Mouse (Mus musculus) hindbrain, embryonic 16.5 days (tissue): ENCODE data around the gene Rnf121. TPM values are rescaled to one million over a fixed set of nuclear protein-coding genes. Genes with fewer than 3 reads are reported as not detected.

Source experiments
- ATAC-seq: fragments of 200-750 bp; cut with Nextera tagmentation; 2 replicates; pipeline ENCODE4 v1.8.0; 2017; ENCODE audit warnings: moderate TSS enrichment, moderate library complexity
- H3K27ac ChIP-seq: fragments of 300-500 bp; sonication (generic); 2 replicates; pipeline ENCODE4 v1.5.1; 2014; ENCODE audit warnings: low read depth, mild to moderate bottlenecking, control low read depth, low read length, moderate library complexity
- H3K27me3 ChIP-seq: fragments of 300-500 bp; sonication (generic); replicated peaks from 2 replicates; pipeline ENCODE4 v1.6.1; 2014; ENCODE audit warnings: low read length; ENCODE audit not compliant: control insufficient read depth, insufficient read depth
- H3K36me3 ChIP-seq: fragments of 300-500 bp; sonication (generic); 2 replicates; pipeline ENCODE4 v1.6.1; 2014; ENCODE audit warnings: mild to moderate bottlenecking, low read length, moderate library complexity, mixed read lengths; ENCODE audit not compliant: control insufficient read depth, insufficient read depth
- H3K4me1 ChIP-seq: fragments of 300-500 bp; sonication (generic); 2 replicates; pipeline ENCODE4 v1.6.1; 2014; ENCODE audit warnings: low read depth, low read length; ENCODE audit not compliant: control insufficient read depth, insufficient read depth
- H3K4me2 ChIP-seq: fragments of 300-500 bp; sonication (generic); 2 replicates; pipeline ENCODE4 v1.6.1; 2014; ENCODE audit warnings: mild to moderate bottlenecking, low read length, control low read depth, moderate library complexity
- H3K4me3 ChIP-seq: fragments of 300-500 bp; sonication (generic); 2 replicates; pipeline ENCODE4 v1.5.1; 2014; ENCODE audit warnings: mild to moderate bottlenecking, low read length, control low read depth, moderate library complexity
- H3K9ac ChIP-seq: fragments of 300-500 bp; sonication (generic); 2 replicates; pipeline ENCODE4 v1.6.1; 2014; ENCODE audit warnings: low read depth, mild to moderate bottlenecking, control low read depth, low read length, moderate library complexity
- H3K9me3 ChIP-seq: fragments of 300-500 bp; sonication (generic); 2 replicates; pipeline ENCODE4 v1.6.1; 2014; ENCODE audit warnings: mild to moderate bottlenecking, low read length, moderate library complexity; ENCODE audit not compliant: control insufficient read depth
- WGBS: fragments of 180-500 bp; shearing (Covaris S2); extraction: QIAGEN DNeasy Blood & Tissue Kit; methylation state at CpG from one replicate; pipeline ENCODE4 v1.1.7; 2014; 5-methylcytosine and 5-hydroxymethylcytosine counted together
- polyA plus RNA-seq: library from polyadenylated mRNA; unstranded; fragments of >200 nt; fragmentation: Nextera tagmentation; extraction: Ambion mirVana; gene quantifications from 2 replicates; pipeline ENCODE4 v1.2.1, GENCODE M21; 2015

The Rnf121 gene
- polyA plus RNA-seq, 1 experiment from 2014 or later, result 35.9 TPM

GRCm38 (mm10) chr7:101994241-101994640, 71.0 kb downstream of the Rnf121 start:
- Histone ChIP-seq H3K9me3 (no peaks in the 10 kb centered on the region), H3K4me3 (no peak overlapping the region), H3K27me3 (no peaks in the 10 kb centered on the region), H3K4me1 (peaks cover 1% of the 10 kb centered on the region; the same call in 1 of the 2 replicates), H3K27ac (no peak overlapping the region), H3K9ac (no peak overlapping the region), H3K4me2 (no peak overlapping the region), H3K36me3 (peaks cover 71% of the 10 kb centered on the region)
- ATAC-seq, result no peak
- 99% methylated on average over 3 of the region's 3 CpGs for WGBS

GRCm38 (mm10) chr7:101985081-101985480, 80.2 kb downstream of the Rnf121 start:
- no peak overlapping the region for H3K4me2 ChIP-seq
- no peak overlapping the region for H3K4me3 ChIP-seq
- H3K9ac ChIP-seq, result no peak overlapping the region
- no peak overlapping the region for H3K27ac ChIP-seq
- H3K4me1 ChIP-seq, result no peaks in the 10 kb centered on the region
- peaks cover 15% of the 10 kb centered on the region for H3K36me3 ChIP-seq
- no peak for ATAC-seq
- H3K27me3 ChIP-seq, result no peaks in the 10 kb centered on the region
- no peaks in the 10 kb centered on the region for H3K9me3 ChIP-seq
- 89% methylated on average over 3 of the region's 3 CpGs for WGBS

GRCm38 (mm10) chr7:101982735-101983134, 82.5 kb downstream of the Rnf121 start:
- no peaks in the 10 kb centered on the region for H3K27me3 ChIP-seq
- H3K9ac ChIP-seq, result no peak overlapping the region
- ATAC-seq, result no peak; the same call in 1 of the 2 replicates
- 94% methylated on average over 1 of the region's 1 CpGs for WGBS
- no peaks in the 10 kb centered on the region for H3K4me1 ChIP-seq
- H3K4me3 ChIP-seq, result no peak overlapping the region
- no peaks in the 10 kb centered on the region for H3K9me3 ChIP-seq
- no peak overlapping the region for H3K4me2 ChIP-seq
- H3K27ac ChIP-seq, result no peak overlapping the region
- H3K36me3 ChIP-seq, result no peaks in the 10 kb centered on the region

GRCm38 (mm10) chr7:101974505-101974904, 90.8 kb downstream of the Rnf121 start:
- 54% methylated on average over 2 of the region's 2 CpGs for WGBS
- H3K36me3 ChIP-seq, result peaks cover 3% of the 10 kb centered on the region; the same call in 1 of the 2 replicates
- peaks cover 17% of the 10 kb centered on the region for H3K4me1 ChIP-seq
- no peak overlapping the region for H3K9ac ChIP-seq
- H3K4me3 ChIP-seq, result no peak overlapping the region
- no peak overlapping the region for H3K27ac ChIP-seq
- H3K27me3 ChIP-seq, result no peaks in the 10 kb centered on the region
- no peaks in the 10 kb centered on the region for H3K9me3 ChIP-seq
- H3K4me2 ChIP-seq, result no peak overlapping the region
- no peak for ATAC-seq

GRCm38 (mm10) chr7:101973730-101974129, 91.5 kb downstream of the Rnf121 start:
- H3K36me3 ChIP-seq, result peaks cover 3% of the 10 kb centered on the region; the same call in 1 of the 2 replicates
- ATAC-seq, result no peak
- H3K4me2 ChIP-seq, result no peak overlapping the region
- H3K9me3 ChIP-seq, result no peaks in the 10 kb centered on the region
- H3K27ac ChIP-seq, result no peak overlapping the region
- H3K9ac ChIP-seq, result no peak overlapping the region
- peaks cover 22% of the 10 kb centered on the region for H3K4me1 ChIP-seq
- 80% methylated on average over 3 of the region's 3 CpGs for WGBS
- H3K27me3 ChIP-seq, result no peaks in the 10 kb centered on the region
- no peak overlapping the region for H3K4me3 ChIP-seq

GRCm38 (mm10) chr7:101971721-101972120, 93.5 kb downstream of the Rnf121 start:
- no peak for ATAC-seq
- H3K4me3 ChIP-seq, result peak overlapping the region; percentile 82
- H3K9ac ChIP-seq, result peak overlapping the region; percentile 98
- H3K4me1 ChIP-seq, result peaks cover 23% of the 10 kb centered on the region
- WGBS, result 42% methylated on average over 2 of the region's 2 CpGs
- H3K36me3 ChIP-seq, result no peaks in the 10 kb centered on the region
- H3K27ac ChIP-seq, result peak overlapping the region; percentile 100
- no peaks in the 10 kb centered on the region for H3K9me3 ChIP-seq
- no peaks in the 10 kb centered on the region for H3K27me3 ChIP-seq
- H3K4me2 ChIP-seq, result peak overlapping the region; percentile 74

- peak; percentile 82 for ATAC-seq
- Histone ChIP-seq H3K9me3 (no peaks in the 10 kb centered on the region), H3K36me3 (no peaks in the 10 kb centered on the region), H3K4me1 (peaks cover 23% of the 10 kb centered on the region), H3K27ac (peak overlapping the region; percentile 100), H3K4me3 (peak overlapping the region; percentile 82), H3K9ac (peak overlapping the region; percentile 98), H3K4me2 (peak overlapping the region; percentile 74), H3K27me3 (no peaks in the 10 kb centered on the region)
- 2% methylated on average over 19 of the region's 19 CpGs for WGBS
Measured at GRCm38 (mm10) chr7:101970821-101971461, 94.3 kb downstream of the Rnf121 start.

- peak overlapping the region; percentile 74 for H3K4me2 ChIP-seq
- peak overlapping the region; percentile 98 for H3K9ac ChIP-seq
- peaks cover 23% of the 10 kb centered on the region for H3K4me1 ChIP-seq
- H3K4me3 ChIP-seq, result peak overlapping the region; percentile 82
- ATAC-seq, result peak; percentile 62
- no peaks in the 10 kb centered on the region for H3K36me3 ChIP-seq
- 2% methylated on average over 16 of the region's 17 CpGs for WGBS
- H3K27ac ChIP-seq, result peak overlapping the region; percentile 100
- no peaks in the 10 kb centered on the region for H3K9me3 ChIP-seq
- H3K27me3 ChIP-seq, result no peaks in the 10 kb centered on the region
Measured at GRCm38 (mm10) chr7:101970429-101970775, 94.9 kb downstream of the Rnf121 start.

GRCm38 (mm10) chr7:101969694-101970428, 95.4 kb downstream of the Rnf121 start:
- under 1% methylated on average over 30 of the region's 53 CpGs for WGBS
- ATAC-seq, result peak; percentile 88
- Histone ChIP-seq H3K27me3 (no peaks in the 10 kb centered on the region), H3K9ac (peak overlapping the region; percentile 98), H3K4me3 (peak overlapping the region; percentile 82), H3K36me3 (no peaks in the 10 kb centered on the region), H3K27ac (peak overlapping the region; percentile 100), H3K4me2 (peak overlapping the region; percentile 74), H3K9me3 (no peaks in the 10 kb centered on the region), H3K4me1 (peaks cover 23% of the 10 kb centered on the region)
